Mouse (Mus musculus) embryonic fibroblast, embryonic 13.5 days (primary cell): ENCODE measurements around the gene Notch3.

Source experiments
- CTCF ChIP-seq: IDR thresholded peaks from 2 replicates; pipeline ENCODE4 v1.5.1; 2011; ENCODE audit warnings: mild to moderate bottlenecking, control low read depth, low read length, moderate library complexity, borderline replicate concordance; ENCODE audit not compliant: insufficient read depth
- POLR2A ChIP-seq: IDR thresholded peaks from 2 replicates; pipeline ENCODE4 v1.6.1; 2011; ENCODE audit warnings: low read depth, mild to moderate bottlenecking, control low read depth, low read length, moderate library complexity

DNA sequence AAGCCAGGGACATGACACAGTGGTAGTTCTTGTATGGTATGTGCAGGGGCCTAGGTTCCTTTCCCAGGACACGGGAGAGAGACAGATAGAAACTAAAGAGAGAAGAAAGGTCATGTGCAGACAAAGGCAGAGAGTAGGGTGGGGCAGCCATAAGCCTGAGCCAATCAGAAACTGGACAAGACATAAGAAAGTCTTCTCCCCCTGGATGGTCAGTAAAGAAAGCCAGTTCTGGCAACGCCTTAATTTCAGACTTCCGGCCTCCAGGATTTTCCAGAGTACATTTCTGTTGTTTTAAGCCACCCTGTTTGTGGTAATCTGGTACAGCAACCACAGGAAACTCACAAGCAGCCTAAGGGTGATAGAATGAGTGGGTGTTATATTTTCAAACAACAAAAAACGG, 5.8 kb downstream of the Notch3 start:
- TF ChIP-seq CTCF: no peak
- TF ChIP-seq POLR2A: no peak
